Mouse (Mus musculus) C2C12 (cell line): ENCODE results near the gene Cbll1.

Experiments used
- CTCF ChIP-seq: IDR thresholded peaks from one replicate; pipeline ENCODE4 v1.5.1; 2011; ENCODE audit not compliant: control insufficient read depth, insufficient read depth, insufficient read length
- MYOD1 ChIP-seq: IDR thresholded peaks from one replicate; pipeline ENCODE4 v1.6.1; 2011; ENCODE audit warnings: low read depth; ENCODE audit not compliant: control insufficient read depth, insufficient read length
- USF1 ChIP-seq: IDR thresholded peaks from one replicate; pipeline ENCODE4 v1.6.1; 2011; ENCODE audit warnings: low read depth, mild to moderate bottlenecking, control low read depth, moderate library complexity

GRCm38 (mm10) chr12:31533218-31533908 lies 33.9 kb upstream of the Cbll1 start:
- TF ChIP-seq CTCF (no peak), USF1 (no peak), MYOD1 (no peak)
